Mouse (Mus musculus) cortical plate, adult 2 months (tissue): ENCODE results near the gene Gm11487.

Source experiments
- CTCF ChIP-seq: fragments of 200-500 bp; IDR thresholded peaks from 2 replicates; pipeline ENCODE4 v1.5.1; 2011; ENCODE audit warnings: mild to moderate bottlenecking, control low read depth, low read length; ENCODE audit not compliant: insufficient read depth; ENCODE audit errors: extremely low read depth
- POLR2A ChIP-seq: fragments of 200-500 bp; IDR thresholded peaks from 2 replicates; pipeline ENCODE4 v1.6.1; 2011; ENCODE audit warnings: mild to moderate bottlenecking, low read length, control low read depth; ENCODE audit not compliant: insufficient read depth; ENCODE audit errors: extremely low read depth

- no peak for TF ChIP-seq POLR2A
- no peak for TF ChIP-seq CTCF
These were observed 37.7 kb upstream of the Gm11487 start for GRCm38 (mm10) chr4:73442568-73442967.
